Mouse (Mus musculus) myocyte (in vitro differentiated cells): Measurements from ENCODE around the gene Grik4.

Experiments used
- CEBPB ChIP-seq: IDR thresholded peaks from 2 replicates; pipeline ENCODE4 v1.6.1; 2011; ENCODE audit warnings: mild to moderate bottlenecking, moderate library complexity; ENCODE audit not compliant: poor library complexity, insufficient read depth, severe bottlenecking
- E2F4 ChIP-seq: IDR thresholded peaks from one replicate; pipeline ENCODE4 v1.6.1; 2011; ENCODE audit warnings: mild to moderate bottlenecking, control low read depth, moderate library complexity; ENCODE audit not compliant: insufficient read depth
- MAX ChIP-seq: IDR thresholded peaks from one replicate; pipeline ENCODE4 v1.6.1; 2011; ENCODE audit warnings: low read depth, mild to moderate bottlenecking, control low read depth
- MYOD1 ChIP-seq, 3 experiments: IDR thresholded peaks; one replicate each; pipeline ENCODE4 v1.6.1; 2011; ENCODE audit warnings: control low read depth in 2 of 3, low read depth in 2 of 3, mild to moderate bottlenecking in 2 of 3, moderate library complexity in 1 of 3; ENCODE audit not compliant: insufficient read length in 2 of 3, control insufficient read depth in 1 of 3
- MYOG ChIP-seq, 3 experiments: IDR thresholded peaks; one replicate each; pipeline ENCODE4 v1.6.1; 2011; ENCODE audit warnings: control low read depth in 2 of 3, low read depth in 2 of 3, mild to moderate bottlenecking in 2 of 3; ENCODE audit not compliant: insufficient read length in 2 of 3, control insufficient read depth in 1 of 3, insufficient read depth in 1 of 3
- POLR2A ChIP-seq: IDR thresholded peaks from one replicate; pipeline ENCODE4 v1.6.1; 2011; ENCODE audit warnings: low read depth, mild to moderate bottlenecking, control low read depth, moderate library complexity; ENCODE audit not compliant: insufficient read length
- POLR2AphosphoS2 ChIP-seq: IDR thresholded peaks from one replicate; pipeline ENCODE4 v1.6.1; 2011; ENCODE audit warnings: low read depth, control low read depth; ENCODE audit not compliant: insufficient read length
- SRF ChIP-seq: IDR thresholded peaks from one replicate; pipeline ENCODE4 v1.6.1; 2011; ENCODE audit warnings: low read depth; ENCODE audit not compliant: control insufficient read depth, insufficient read length
- TCF12 ChIP-seq: IDR thresholded peaks from one replicate; pipeline ENCODE4 v1.6.1; 2011; ENCODE audit warnings: mild to moderate bottlenecking, control low read depth; ENCODE audit not compliant: poor library complexity, insufficient read depth, severe bottlenecking
- TCF3 ChIP-seq: IDR thresholded peaks from one replicate; pipeline ENCODE4 v1.6.1; 2011; ENCODE audit warnings: low read depth, control low read depth; ENCODE audit not compliant: insufficient read length
- USF1 ChIP-seq: IDR thresholded peaks from one replicate; pipeline ENCODE4 v1.6.1; 2011; ENCODE audit warnings: low read depth, mild to moderate bottlenecking, control low read depth, moderate library complexity

- TF ChIP-seq USF1 (no peak), POLR2A (no peak), MYOG (IDR thresholded peaks at IDR 0.05; ENCODE audit: control insufficient read depth in 1 of 3, insufficient read depth in 1 of 3, insufficient read length in 2 of 3, low read depth in 2 of 3) (no peak), MAX (no peak), TCF12 (no peak), MYOD1 (IDR thresholded peaks at IDR 0.05; ENCODE audit: control insufficient read depth in 1 of 3, insufficient read length in 2 of 3, low read depth in 2 of 3) (no peak), POLR2AphosphoS2 (no peak), SRF (no peak), E2F4 (no peak), CEBPB (no peak), TCF3 (no peak)
Observed at GRCm38 (mm10) chr9:42518163-42518562, 426.1 kb downstream of the Grik4 start.
